Mouse (Mus musculus) spleen, adult 2 months (tissue): ENCODE measurements at regions not wholly inside any gene's neighbourhood (a gene's known extent, or its start where the extent isn't known, plus 50 kb on each side); places are given as distances from the start of the nearest gene placed in this dataset.

Experiments
- CTCF ChIP-seq: fragments of 200-500 bp; IDR thresholded peaks from 2 replicates; pipeline ENCODE4 v1.5.1; 2011; ENCODE audit warnings: mild to moderate bottlenecking, inconsistent platforms; ENCODE audit not compliant: insufficient read depth, insufficient read length, insufficient replicate concordance; ENCODE audit errors: extremely low read depth
- POLR2A ChIP-seq: fragments of 200-500 bp; IDR thresholded peaks from 2 replicates; pipeline ENCODE4 v1.6.1; 2011; ENCODE audit warnings: low read depth, low read length, inconsistent platforms

GRCm38 (mm10) chr16:55523264-55523663 lies 225.5 kb upstream of the Zpld1 start:
- TF ChIP-seq CTCF (no peak), POLR2A (no peak)
